Mouse (Mus musculus): ENCODE results near the gene Olfr493.

DNA sequence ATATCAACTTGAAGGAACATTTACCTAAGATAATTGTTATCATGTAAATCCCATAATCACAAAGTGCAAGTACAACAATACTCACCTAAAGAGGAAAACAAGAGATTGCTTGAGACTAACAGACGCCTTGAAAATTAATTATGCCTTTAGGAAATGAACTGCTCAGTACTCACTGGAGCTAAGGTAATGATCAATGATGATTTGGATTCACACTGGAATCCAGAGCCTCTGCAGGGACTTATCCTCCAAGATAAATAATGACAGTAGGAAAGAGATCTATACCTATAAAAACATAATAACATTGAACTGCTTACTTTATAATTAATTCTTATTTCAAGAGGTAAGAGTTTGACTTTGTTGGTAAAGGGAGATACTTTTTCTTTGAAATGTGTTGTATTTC, 46.1 kb upstream of the Olfr493 start, which contains the start of gene Olfr495:
- TF ChIP-seq POLR2A (IDR thresholded peaks at IDR 0.05; ENCODE audit: control insufficient read depth, extremely low read depth, insufficient read depth, low read length, poor library complexity), result no peak
- no peak for TF ChIP-seq CTCF (IDR thresholded peaks at IDR 0.05; ENCODE audit: borderline replicate concordance, control insufficient read depth, extremely low read depth, insufficient read depth, low read length, poor library complexity)
